Mouse (Mus musculus): Measurements from ENCODE around the gene Pax2. TPM values are rescaled to one million over a fixed set of nuclear protein-coding genes. Genes with fewer than 3 reads are reported as not detected.

Gene Pax2
- total RNA-seq, 2 experiments from 2014 or later, result 0.11 to 0.16 TPM

DNA sequence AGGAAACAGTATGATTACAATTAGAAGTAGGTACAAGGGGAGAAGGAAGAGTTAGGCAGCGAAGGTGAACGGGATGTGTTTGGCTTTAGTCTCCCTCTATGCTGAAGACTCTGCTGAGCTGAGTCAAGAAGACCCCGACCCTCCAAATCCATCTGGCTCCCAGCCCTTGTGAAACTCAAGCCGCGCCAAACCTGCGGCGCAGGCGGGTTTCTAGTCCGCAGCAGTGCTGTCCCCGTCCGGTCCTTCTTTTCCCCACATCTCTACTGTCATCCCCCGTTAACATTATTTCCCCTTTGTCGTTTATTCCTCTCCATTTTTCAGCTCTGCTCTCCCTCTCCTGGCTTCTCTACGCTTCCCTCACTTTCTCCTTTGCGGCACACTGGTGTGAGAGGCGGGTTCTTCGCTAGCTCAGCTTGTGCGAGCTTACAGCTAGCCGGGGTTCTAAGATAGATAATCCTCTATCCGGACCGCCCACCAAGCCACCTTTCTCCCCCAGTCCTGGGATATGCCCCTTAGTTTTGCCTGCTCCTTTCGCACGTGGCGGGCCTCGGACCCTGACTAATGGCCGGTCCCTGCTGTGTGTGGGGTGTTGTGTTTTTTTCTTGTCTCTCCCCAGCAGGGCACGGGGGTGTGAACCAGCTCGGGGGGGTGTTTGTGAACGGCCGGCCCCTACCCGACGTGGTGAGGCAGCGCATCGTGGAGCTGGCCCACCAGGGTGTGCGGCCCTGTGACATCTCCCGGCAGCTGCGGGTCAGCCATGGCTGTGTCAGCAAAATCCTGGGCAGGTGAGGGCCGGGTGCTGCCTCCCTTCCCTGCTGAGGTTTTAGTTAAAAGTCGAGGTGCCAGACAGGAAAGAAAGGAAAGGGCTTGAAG is 4.7 kb downstream of the Pax2 start:
- DNase-seq (ENCODE audit: low spot score in 2 of 2), result no peak
- intact Hi-C loops (cut with DNase I), result no loop called here

DNA sequence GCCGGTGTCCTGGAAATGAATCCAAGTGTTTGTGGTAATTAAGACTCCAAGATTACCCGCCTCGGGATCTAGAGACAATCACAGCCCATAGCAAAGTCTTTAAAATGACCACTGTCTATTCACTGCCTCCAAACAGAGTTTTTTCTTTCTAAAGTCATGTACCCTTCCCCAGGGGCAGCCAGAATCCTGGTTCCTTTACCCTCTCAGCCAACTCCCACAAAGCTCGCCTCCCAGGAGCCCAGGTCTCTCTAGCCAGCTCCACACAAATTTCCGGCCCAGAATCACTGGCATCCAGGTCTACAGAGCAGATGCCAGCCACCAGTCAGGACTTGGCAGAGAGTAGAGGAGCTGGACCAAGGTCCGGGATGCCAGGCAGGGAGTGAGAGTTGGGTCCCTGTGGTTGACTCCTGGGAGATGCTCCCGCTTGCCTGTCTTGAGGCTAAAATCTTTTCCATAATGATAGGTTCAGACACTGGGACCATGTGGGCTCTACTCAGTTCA is 6.3 kb downstream of the Pax2 start:
- intact Hi-C loops (cut with DNase I), result no loop called here
- no peak for DNase-seq (ENCODE audit: low spot score in 2 of 2)

DNA sequence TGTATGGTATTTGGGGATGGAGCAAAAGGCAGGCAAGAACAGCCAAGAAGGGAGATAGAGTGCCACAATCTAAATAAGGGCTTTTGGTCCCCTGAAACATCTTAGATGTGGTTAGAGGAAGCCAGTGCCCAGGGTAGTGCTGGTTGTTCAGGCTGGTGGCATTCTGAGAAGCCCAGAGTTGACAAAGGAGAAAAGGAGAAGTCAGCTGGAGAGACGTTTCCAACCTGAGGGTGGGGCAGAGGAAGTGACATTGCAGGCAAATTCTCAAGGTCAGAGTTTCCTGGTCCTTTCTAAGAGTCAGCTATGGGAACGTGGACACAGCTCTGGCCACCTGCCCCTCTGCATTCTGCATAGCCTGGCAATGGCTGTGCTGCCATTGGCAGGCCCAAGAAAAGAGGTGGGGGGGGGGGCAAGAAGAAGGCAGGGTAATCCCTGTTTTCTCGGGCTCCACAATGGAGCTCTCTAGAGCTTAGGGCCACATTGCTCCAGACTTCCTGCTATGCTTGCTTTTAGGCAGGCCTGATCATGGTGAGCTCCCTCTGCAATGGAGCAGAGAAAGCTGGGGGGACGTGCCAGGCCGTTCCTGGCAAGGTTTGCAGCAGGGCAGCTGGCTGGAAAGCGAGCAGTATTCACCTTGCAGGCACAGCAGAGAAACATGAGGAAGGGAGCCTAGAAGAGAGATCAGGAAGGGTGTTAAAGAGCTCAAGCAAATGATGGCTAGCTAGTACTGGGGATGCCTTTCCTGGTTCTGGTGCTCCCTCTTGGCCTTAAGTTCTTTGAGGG is 14.6 kb downstream of the Pax2 start:
- intact Hi-C loops (cut with DNase I), result no loop called here
- DNase-seq (ENCODE audit: low spot score in 2 of 2), result no peak

DNA sequence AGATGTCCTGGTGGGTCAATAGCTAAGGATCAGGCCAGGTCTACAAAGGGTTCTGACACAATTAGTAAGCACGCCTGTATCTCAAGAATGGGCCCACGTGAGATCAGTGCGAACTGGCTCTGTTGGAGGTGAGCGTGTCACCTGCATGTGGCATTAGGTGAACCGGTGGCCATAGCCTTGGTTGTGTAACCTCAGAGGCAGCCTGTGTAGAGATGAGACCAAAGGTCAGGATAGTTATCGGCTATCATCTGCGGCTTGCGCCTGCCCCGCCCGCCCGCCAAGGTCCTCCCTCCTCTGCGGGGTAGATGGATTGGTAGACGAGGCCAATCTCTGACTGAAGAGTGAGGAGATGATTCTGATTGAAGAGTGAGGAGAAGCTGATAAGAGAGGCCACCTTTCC is 15.7 kb downstream of the Pax2 start:
- no peak for DNase-seq (ENCODE audit: low spot score in 2 of 2)

DNA sequence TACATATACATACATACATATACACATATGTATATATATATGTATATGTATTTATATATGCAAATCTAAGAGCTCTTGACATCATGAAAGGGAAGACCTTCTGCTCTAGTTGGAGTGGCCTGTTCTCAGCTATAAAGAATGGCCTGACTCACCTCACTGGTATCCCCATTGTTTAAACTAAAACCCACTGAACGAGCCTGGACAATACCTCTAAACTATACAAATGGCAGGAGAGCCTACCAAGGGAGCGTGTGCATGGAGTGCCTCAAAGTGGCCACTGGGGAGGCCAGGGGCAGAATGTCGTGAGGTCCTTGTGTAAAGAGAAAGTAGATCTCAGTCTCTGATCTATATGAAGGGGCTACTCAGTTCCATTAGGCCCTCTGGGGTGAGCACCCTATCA is 26.1 kb downstream of the Pax2 start:
- no peak for DNase-seq (ENCODE audit: low spot score in 2 of 2)
- intact Hi-C loops (cut with DNase I), result no loop called here

More for the DNA sequence above, 15.7 kb downstream of the Pax2 start:
- intact Hi-C loops (cut with DNase I), result no loop called here

DNA sequence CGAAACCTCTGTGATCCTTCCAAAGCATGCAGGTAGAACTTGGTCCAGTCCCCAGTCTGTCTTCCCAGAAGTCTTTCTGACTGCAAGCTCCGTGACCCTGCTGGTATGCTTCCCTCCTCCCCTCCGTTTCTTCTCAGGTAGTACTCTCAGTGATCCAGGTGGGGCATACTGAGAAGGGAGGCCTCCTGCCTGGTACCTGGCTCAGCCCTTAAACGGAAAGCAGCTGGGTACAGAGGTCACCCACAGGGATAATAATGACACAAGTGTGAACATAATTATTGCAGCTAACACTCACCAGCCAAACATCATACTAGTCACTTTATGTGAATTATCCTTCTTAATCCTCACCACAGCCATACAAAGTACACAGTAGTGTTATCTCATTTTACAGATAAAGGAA is 28.5 kb downstream of the Pax2 start:
- intact Hi-C loops (cut with DNase I), result no loop called here
- no peak for DNase-seq (ENCODE audit: low spot score in 2 of 2)

DNA sequence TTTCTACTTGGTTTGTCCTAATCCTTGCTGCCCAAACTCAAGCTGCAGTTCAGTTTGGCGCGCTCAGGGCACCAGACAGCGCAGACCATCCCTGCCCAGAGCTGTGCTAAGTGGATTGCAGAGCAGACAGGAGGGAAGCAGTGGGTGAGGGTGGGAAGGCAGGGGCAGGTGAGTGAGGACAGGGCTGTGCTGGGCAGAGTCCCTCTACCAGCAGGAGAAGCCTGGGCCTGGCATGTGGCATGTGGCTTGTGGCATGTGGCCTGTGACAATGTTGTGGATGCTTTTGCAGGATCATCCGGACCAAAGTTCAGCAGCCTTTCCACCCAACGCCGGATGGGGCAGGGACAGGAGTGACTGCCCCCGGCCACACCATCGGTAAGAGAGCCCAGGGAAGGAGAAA is 32.6 kb downstream of the Pax2 start:
- intact Hi-C loops (cut with DNase I), result no loop called here
- no peak for DNase-seq (ENCODE audit: low spot score in 2 of 2)

DNA sequence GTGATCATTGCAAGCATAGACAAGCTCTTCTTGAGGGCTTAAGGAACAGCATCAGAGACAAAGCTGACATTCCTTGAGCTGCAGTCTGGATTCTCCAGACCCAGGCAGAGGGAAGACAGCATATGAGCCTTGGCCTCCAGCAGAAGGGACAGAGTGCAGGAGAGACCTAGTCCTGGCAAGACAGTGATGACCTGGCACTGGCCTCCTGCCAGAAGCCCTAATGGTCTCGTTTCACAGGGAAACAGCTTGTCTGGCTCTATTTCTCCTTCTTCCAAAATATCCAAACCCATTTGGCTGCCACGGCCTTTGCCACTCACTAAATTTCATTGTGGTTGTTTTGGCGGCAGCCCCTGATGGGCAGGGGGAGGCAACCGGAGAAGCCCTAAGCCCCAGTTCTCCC is 36.1 kb downstream of the Pax2 start:
- no peak for DNase-seq (ENCODE audit: low spot score in 2 of 2)
- intact Hi-C loops (cut with DNase I), result no loop called here

DNA sequence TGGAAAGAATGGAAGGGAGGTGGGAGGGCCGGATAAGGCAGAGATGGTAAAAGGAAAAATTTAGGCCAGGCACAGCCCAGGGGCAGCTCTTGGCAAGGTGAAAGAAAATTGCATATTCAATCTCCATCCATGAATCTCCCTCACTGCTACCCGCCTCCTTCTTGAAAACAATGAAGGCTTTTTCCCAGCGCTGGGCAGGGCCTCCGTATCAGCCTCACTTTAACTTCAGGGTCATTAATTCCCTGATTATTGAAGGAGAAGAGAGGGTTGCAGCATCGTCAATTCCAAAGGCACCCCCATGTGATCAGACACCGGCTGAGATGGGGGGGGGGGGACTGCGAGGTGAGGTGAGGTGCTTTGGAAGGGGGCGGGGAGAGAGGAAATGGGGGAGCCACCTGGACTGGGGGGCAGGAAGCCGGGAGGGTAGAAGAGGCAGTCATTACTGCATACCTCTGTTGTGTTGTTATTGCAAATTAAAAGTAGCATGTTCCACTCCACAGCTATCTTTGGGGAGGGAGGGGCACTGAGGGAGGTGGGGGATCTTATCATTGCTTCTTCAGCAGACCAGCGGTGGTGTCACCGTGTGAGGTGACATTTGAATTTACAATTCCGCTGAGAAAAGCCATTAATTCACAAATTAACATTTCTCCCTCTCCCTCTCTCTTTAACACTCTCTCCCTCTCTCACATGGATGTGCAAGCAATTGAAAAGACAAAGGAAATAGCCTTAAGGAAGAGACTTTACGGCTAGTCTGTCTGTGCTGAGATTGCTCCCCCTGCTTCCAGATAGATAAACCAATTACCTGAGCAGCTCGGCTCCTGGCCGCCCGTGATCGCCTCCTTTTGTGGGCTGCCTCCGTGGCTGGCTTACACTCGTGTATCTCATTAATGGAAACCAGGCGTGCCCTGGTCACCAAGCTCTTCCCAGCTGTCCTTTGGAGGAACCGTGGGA is 41.5 kb downstream of the Pax2 start:
- intact Hi-C loops (cut with DNase I), result no loop called here
- no peak for DNase-seq (ENCODE audit: low spot score in 2 of 2)

DNA sequence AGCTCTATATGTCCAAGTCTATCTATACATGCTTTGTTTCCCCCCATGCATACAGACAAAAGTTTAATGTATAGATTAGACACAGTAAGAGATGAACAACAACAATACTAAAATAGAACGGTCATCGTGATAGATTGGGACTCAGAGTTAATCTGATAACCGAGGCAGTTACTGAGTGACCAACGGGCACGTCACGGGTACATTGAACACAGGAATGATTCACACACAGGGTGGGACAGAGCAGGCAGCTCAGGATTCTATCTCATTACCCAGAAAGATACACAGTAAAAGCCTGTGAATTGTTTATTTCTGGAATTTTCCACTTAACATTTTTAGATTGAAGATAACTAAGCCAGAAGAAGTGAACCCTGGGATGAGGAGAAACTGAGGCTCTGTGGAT is 42.9 kb downstream of the Pax2 start:
- DNase-seq (ENCODE audit: low spot score in 2 of 2), result no peak
- intact Hi-C loops (cut with DNase I), result no loop called here

DNA sequence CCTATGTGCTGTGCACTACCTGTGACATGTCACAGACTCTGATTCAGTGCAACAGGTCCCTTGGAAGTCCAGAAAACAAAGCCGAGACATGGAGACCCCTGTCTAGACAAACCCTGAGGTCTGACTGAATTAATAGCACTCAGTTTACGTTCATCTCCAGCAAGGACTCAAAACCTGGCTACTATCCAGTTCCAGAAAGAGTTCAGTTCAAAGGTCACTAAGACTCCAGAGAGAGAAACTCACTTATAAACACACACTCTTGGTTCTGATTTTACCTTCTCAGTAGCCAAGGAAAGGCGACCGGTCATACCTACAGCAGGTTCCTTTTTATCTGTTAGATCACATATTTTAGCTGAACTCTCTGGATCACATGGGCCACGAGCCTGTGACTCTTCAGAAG is 43.3 kb downstream of the Pax2 start:
- intact Hi-C loops (cut with DNase I), result no loop called here
- DNase-seq (ENCODE audit: low spot score in 2 of 2), result no peak

DNA sequence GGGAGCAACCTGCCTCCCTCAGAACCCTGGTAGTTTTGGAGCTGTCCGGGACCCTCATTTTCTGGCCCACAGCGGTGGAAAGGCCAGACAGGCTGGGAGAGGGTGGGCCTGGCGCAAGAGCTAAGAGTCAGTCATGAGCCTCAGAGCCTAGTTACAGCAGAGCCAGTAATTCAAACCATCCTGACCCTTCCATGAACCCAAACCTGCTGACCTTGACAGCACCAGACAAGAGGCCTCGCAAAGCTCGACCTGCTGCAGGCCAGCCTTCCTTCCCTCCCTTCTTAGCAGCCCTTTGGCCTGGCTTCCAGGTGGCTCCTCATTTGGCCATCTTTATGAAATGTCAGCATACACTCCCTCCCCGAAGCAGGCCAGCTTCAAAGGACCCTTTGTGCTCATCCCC is 44.5 kb downstream of the Pax2 start:
- intact Hi-C loops (cut with DNase I), result no loop called here
- no peak for DNase-seq (ENCODE audit: low spot score in 2 of 2)

DNA sequence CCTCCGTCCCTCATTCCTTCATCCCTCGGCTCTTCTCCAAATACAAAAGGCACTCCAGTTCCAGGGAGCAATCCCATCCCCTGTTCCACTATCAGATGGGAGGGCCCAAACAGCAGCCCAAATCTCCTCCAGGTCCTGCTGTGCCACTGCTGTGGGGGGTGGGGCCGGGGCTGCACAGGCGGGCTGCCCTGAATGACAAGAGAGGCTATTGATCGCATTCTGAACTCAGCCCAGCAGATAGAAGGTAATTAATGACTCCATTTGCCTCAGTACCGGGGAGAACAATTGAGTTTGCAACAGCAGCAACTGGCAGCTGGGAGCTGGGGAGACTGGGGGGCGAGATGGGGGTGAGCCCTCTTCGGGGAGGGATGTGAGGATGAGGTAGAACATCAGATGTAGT is 52.9 kb downstream of the Pax2 start:
- DNase-seq (ENCODE audit: low spot score in 2 of 2), result no peak
- intact Hi-C loops (cut with DNase I), result no loop called here

DNA sequence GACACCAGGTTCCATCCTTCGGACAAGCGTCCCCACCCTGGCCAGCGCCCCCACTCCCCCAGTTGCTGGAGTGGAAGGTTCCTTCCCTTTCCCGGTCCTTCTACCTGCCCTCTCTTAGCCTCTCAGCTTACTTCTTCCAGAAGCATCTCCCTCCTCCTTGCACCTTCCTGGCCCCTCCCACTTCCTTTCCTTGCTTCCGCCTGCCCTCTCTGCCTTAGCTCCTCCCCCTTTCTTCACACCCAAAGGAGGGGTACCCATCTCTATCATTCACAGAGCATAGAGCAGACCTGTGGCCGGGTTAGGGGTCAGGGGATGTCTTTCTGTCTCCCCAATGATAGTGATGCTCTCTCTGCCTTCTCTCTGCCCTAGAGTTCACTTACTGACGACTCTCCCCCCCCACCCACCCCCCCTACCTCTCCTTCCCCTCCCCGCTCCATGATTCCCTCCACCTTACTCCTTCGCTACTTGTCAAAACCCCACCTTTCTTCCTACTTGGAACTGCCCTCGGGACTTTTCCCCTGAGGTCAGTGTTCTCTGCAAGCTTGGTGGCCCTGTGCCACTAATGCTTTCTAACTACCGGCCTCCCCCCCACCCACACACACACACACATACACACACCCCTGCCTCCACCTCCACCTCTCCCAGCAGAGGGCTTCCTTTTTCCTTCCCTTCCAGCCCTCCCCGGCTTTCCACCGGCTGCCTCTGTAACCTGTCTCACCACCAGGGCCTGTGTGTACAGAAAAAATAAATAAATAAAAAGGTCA is 57.0 kb downstream of the Pax2 start:
- intact Hi-C loops (cut with DNase I), result no loop called here
- no peak for DNase-seq (ENCODE audit: low spot score in 2 of 2)

DNA sequence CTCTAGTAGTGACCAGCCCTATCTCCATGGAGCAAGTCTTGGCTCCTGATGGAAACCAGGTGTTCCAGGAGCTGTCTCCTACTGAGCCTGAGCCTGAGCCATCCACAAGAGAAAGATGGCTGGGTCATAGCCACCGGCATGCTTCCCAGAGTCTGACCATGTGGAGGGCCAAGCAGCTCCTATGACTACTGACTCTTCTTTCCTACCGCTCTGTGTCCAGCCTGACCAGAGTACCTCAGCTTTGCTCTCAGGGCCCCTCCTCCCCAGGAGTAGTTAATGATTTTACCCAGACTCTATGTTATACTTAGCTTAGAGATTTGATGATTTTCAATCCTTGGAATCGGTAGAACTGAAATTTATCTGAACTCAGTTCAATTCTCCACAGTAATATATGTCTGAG is 59.3 kb downstream of the Pax2 start:
- no peak for DNase-seq (ENCODE audit: low spot score in 2 of 2)
- intact Hi-C loops (cut with DNase I), result no loop called here

DNA sequence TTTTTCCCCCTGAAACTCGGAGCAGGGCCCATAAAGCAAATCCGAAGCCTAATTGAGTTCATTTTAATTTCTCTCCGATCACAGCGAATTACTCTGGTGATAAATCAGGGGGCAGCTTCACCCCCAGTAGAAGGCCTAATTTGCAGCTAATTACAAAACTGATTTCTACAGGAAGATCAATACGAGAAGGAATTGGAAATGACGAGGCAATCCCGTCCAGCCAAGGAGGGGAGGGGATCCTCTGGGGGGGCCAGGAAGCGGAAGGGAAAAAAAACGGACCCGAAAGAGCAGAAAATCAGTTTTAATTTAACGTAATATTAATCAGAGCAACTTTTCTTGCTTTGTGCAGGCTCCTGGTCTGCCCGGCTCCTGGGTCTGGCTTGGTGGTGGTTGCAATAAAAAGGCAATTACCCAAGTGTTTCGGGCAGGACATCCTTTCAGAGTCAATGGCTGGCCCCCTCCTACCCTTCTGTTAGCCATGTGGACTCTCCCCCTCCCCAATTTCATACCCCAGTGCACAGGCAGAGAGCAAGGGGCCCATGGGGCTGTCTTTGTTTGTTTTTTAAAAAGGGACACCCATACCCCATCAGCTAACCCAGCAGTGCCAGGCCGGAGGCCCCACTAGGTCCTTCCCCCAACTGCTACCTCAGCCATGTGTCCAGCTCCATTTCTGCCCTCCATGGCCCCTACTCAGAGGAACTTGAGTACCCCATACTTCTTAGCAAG is 61.7 kb downstream of the Pax2 start:
- intact Hi-C loops (cut with DNase I), result no loop called here
- DNase-seq (ENCODE audit: low spot score in 2 of 2), result no peak

DNA sequence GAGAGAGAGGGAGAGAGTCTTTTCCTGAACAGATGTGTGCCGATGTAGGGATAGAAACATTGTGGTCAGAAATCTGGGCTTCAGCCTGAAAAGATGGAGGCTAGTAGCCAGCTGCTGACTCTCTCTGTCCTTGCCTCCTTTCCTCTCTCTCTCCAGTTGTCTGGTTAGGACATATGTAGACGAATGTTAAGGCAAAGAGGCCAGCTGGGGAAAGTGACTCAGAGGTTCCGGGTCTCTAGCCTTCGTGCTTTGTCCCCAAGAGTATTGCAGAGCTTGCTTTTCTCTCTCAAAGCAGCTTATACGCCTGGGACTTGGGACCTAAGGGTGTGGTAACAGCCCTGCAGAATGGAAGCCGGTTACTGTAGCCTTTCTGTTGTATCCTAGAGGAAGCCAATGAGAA is 62.8 kb downstream of the Pax2 start:
- no peak for DNase-seq (ENCODE audit: low spot score in 2 of 2)
- intact Hi-C loops (cut with DNase I), result no loop called here

DNA sequence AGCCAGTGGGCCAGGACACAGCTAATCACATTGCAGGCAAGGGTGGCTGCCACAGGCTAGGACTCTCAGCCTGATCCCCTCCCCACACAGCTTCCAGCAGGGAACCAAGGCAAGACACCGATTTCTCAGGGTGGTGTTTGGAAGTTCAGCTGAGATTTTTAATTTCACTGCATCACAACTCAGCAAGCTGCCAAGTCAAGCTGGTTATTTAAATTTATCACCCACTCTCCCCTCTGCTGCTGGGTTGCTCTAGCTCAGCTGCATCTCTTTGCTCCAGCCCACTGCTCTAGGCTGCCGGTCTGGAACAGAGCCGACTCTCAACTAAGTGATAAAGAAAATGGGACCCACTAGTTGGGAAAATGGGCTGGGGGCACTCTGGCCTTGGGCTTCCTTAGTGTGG is 65.7 kb downstream of the Pax2 start:
- intact Hi-C loops (cut with DNase I), result no loop called here
- DNase-seq (ENCODE audit: low spot score in 2 of 2), result peak; percentile 19 to 78

DNA sequence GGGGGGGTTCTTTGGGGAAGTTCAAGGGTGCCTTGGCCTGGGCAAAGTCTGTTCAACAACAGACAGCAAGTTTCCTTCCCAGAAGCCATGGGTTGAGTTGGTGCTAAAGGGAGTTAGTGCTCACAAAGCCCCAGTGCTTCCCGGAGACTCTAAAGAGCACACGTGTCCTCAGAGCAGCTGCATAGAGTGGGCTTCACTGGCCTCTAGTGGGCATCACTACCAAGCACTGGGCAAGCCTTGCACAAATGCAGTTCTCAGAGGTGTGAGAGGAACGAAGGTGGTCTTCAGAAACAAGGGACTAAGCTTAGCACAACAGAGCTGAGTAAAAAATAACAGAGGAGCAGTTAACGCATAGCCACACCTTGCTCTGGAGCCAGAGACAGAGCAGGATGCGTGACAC is 66.5 kb downstream of the Pax2 start:
- intact Hi-C loops (cut with DNase I), result no loop called here
- no peak for DNase-seq (ENCODE audit: low spot score in 2 of 2)
